Mouse (Mus musculus) hindbrain, embryonic 14.5 days (tissue): ENCODE measurements around the gene Rhod. TPM values are rescaled to one million over a fixed set of nuclear protein-coding genes. Genes with fewer than 3 reads are reported as not detected.
A peak's percentile ranks its signal among the peaks of the same experiment; 100 is the strongest.

Experiments used
- ATAC-seq: fragments of 200-750 bp; cut with Nextera tagmentation; 2 replicates; pipeline ENCODE4 v1.8.0; 2017; ENCODE audit warnings: moderate number of reproducible peaks, mild to moderate bottlenecking, moderate TSS enrichment, moderate library complexity; ENCODE audit not compliant: low FRiP score
- DNase-seq: peaks from one replicate; pipeline ENCODE4 v3.0.0-alpha.2; 2015; ENCODE audit warnings: low spot score
- H3K27ac ChIP-seq: fragments of 300-500 bp; sonication (generic); 2 replicates; pipeline ENCODE4 v1.5.1; 2014; ENCODE audit warnings: mild to moderate bottlenecking, moderate library complexity
- H3K27me3 ChIP-seq: fragments of 300-500 bp; sonication (generic); 2 replicates; pipeline ENCODE4 v1.6.1; 2014; ENCODE audit warnings: mild to moderate bottlenecking, low read length, mixed read lengths; ENCODE audit not compliant: control insufficient read depth, insufficient read depth
- H3K36me3 ChIP-seq: fragments of 300-500 bp; sonication (generic); replicated peaks from 2 replicates; pipeline ENCODE4 v1.6.1; 2014; ENCODE audit not compliant: control insufficient read depth, insufficient read depth
- H3K4me1 ChIP-seq: fragments of 300-500 bp; sonication (generic); replicated peaks from 2 replicates; pipeline ENCODE4 v1.6.1; 2014; ENCODE audit warnings: antibody characterized with exemption, low read length, mixed read lengths; ENCODE audit not compliant: control insufficient read depth, insufficient read depth
- H3K4me2 ChIP-seq: fragments of 300-500 bp; sonication (generic); replicated peaks from 2 replicates; pipeline ENCODE4 v1.6.1; 2014; ENCODE audit warnings: mild to moderate bottlenecking, moderate library complexity
- H3K4me3 ChIP-seq: fragments of 300-500 bp; sonication (generic); replicated peaks from 2 replicates; pipeline ENCODE4 v1.5.1; 2014; ENCODE audit warnings: mild to moderate bottlenecking, low read length
- H3K9ac ChIP-seq: fragments of 300-500 bp; sonication (generic); 2 replicates; pipeline ENCODE4 v1.6.1; 2014
- H3K9me3 ChIP-seq: fragments of 300-500 bp; sonication (generic); 2 replicates; pipeline ENCODE4 v1.6.1; 2016; ENCODE audit warnings: low read length; ENCODE audit not compliant: control insufficient read depth
- WGBS: fragments of 180-500 bp; shearing (Covaris S2); extraction: QIAGEN DNeasy Blood & Tissue Kit; methylation state at CpG from one replicate; pipeline ENCODE4 v1.1.7; 2014; 5-methylcytosine and 5-hydroxymethylcytosine counted together
- polyA plus RNA-seq: library from polyadenylated mRNA; unstranded; fragments of >200 nt; fragmentation: Nextera tagmentation; extraction: Ambion mirVana; gene quantifications from 2 replicates; pipeline ENCODE4 v1.2.1, GENCODE M21; 2014

The Rhod gene
- polyA plus RNA-seq, result 5.8 and 7.2 TPM in 2 replicates

DNA sequence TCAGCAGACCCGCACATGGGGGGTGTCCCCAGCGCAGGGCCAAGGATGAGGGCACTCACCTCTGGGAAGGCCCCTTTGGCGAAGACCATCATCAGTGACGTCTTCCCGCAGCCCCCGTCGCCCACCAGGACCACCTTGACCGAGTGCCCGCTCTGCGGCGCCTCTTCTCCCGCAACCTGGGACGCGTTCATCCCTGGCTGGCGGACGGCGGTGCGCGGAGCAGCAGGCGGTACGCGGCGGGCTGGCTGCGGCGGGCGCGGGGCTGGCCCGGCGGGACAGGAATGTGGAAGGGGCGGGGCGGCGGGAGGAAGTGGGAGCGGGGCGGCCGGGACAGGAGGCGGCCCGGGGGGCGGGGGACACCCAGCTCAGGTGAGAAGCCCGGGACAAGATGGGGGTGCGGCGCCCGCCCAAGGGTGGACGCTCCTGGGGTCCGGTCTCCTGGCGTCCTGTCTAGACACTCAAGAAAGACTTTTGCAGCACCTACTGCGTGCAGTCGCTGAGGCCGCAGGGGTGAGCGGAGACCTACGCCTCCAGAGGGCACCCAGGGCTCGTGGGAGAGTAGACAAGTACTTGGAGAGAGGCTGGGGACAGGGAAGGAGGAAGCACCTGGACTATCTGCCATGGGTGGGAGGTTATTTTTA, at the start of gene Rhod:
Rhod (minus strand) TSS at position 272 of the 641 bp plus-strand sequence.
- H3K27me3 ChIP-seq, result peaks cover 28% of the 10 kb centered on the region
- H3K4me3 ChIP-seq, result peak within 1 kb of the TSS; percentile 44
- no peaks in the 10 kb centered on the region for H3K9me3 ChIP-seq
- no peak within 1 kb of the TSS for H3K27ac ChIP-seq
- ATAC-seq (peak; percentile 43), DNase-seq (no peak)
- H3K36me3 ChIP-seq, result no peaks in the 10 kb centered on the region
- H3K4me1 ChIP-seq, result 0 out of 2 replicates have a peak, but pooled peaks cover 11% of the 10 kb centered on the region
- H3K9ac ChIP-seq, result peak within 1 kb of the TSS; percentile 55
- 1% methylated on average over 50 of the region's 51 CpGs for WGBS
- H3K4me2 ChIP-seq, result peak within 1 kb of the TSS; percentile 79

GRCm38 (mm10) chr19:4487877-4488276, 48.6 kb upstream of the Rhod start:
- no peak for ATAC-seq
- Histone ChIP-seq H3K36me3 (no peaks in the 10 kb centered on the region), H3K4me3 (no peak overlapping the region), H3K9ac (no peak overlapping the region), H3K27ac (no peak overlapping the region), H3K4me1 (no peaks in the 10 kb centered on the region), H3K4me2 (no peak overlapping the region), H3K9me3 (no peaks in the 10 kb centered on the region), H3K27me3 (no peaks in the 10 kb centered on the region)
- 66% methylated on average over 2 of the region's 2 CpGs for WGBS
- DNase-seq, result no peak

DNA sequence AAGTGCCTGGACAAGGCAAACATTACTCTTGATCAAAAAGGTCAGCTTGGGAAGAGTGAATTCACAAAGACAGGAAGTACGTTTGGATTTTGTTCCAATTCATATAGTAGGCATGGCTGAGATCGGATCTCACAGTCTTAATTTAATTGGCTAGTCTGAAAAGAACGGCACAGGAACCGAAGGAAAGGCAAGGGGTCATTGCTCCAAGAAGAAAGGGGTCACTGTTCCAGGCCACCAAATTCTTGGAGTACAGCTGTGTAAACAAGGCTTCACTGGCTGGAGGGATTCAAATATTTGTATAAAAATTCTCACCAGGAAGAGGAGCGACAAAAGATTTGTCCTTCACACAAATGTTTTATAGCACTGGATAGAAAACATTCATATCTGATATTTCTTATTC, 45.8 kb upstream of the Rhod start:
- no peak overlapping the region for H3K27ac ChIP-seq
- WGBS, result 60% methylated on average over 5 of the region's 5 CpGs
- no peak overlapping the region for H3K9ac ChIP-seq
- H3K27me3 ChIP-seq, result no peaks in the 10 kb centered on the region
- no peak overlapping the region for H3K4me3 ChIP-seq
- DNase-seq, result no peak
- no peak overlapping the region for H3K4me2 ChIP-seq
- H3K9me3 ChIP-seq, result no peaks in the 10 kb centered on the region
- no peaks in the 10 kb centered on the region for H3K4me1 ChIP-seq
- ATAC-seq, result no peak
- no peaks in the 10 kb centered on the region for H3K36me3 ChIP-seq

- no peaks in the 10 kb centered on the region for H3K9me3 ChIP-seq
- H3K4me1 ChIP-seq, result peaks cover 1% of the 10 kb centered on the region; the same call in 1 of the 2 replicates
- H3K4me3 ChIP-seq, result no peak overlapping the region
- no peak overlapping the region for H3K4me2 ChIP-seq
- ATAC-seq (no peak), DNase-seq (no peak)
- WGBS, result 89% methylated on average over 3 of the region's 3 CpGs
- peaks cover 9% of the 10 kb centered on the region for H3K27me3 ChIP-seq
- no peaks in the 10 kb centered on the region for H3K36me3 ChIP-seq
- H3K27ac ChIP-seq, result no peak overlapping the region
- no peak overlapping the region for H3K9ac ChIP-seq
These were observed 43.1 kb upstream of the Rhod start for GRCm38 (mm10) chr19:4482111-4482859.

- ATAC-seq (no peak), DNase-seq (no peak)
- Histone ChIP-seq H3K9ac (no peak overlapping the region), H3K27ac (no peak overlapping the region), H3K4me3 (no peak overlapping the region), H3K9me3 (no peaks in the 10 kb centered on the region), H3K27me3 (peaks cover 17% of the 10 kb centered on the region), H3K4me2 (no peak overlapping the region), H3K4me1 (peaks cover 8% of the 10 kb centered on the region; the same call in 1 of the 2 replicates), H3K36me3 (no peaks in the 10 kb centered on the region)
- 57% methylated on average over 4 of the region's 4 CpGs for WGBS
These were observed 42.1 kb upstream of the Rhod start for GRCm38 (mm10) chr19:4481326-4481725.

DNA sequence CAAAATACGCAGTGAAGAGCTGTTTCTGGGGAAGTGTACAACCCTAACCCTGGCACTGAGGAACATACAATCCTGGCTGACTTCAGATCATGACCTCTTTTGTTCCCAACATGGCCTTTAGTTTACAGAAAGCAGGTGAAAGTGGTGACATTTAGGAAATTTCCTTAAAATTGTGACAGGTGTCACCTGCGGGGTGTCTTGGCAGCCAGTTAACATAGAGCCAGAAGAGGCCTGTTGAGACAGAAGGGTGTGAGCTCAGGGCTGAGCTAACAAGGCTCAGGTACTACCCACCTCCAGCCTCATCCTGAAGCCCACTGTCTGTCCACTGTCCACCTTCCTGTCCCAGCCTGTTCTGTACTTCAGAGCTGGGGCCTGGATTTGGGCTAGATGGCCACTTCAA, 40.8 kb upstream of the Rhod start:
- no peak overlapping the region for H3K4me2 ChIP-seq
- WGBS, result 92% methylated on average over 2 of the region's 2 CpGs
- ATAC-seq (no peak), DNase-seq (no peak)
- H3K27ac ChIP-seq, result no peak overlapping the region
- H3K9me3 ChIP-seq, result no peaks in the 10 kb centered on the region
- peaks cover 8% of the 10 kb centered on the region; the same call in 1 of the 2 replicates for H3K4me1 ChIP-seq
- no peaks in the 10 kb centered on the region for H3K36me3 ChIP-seq
- H3K27me3 ChIP-seq, result peaks cover 30% of the 10 kb centered on the region
- no peak overlapping the region for H3K4me3 ChIP-seq
- H3K9ac ChIP-seq, result no peak overlapping the region

DNA sequence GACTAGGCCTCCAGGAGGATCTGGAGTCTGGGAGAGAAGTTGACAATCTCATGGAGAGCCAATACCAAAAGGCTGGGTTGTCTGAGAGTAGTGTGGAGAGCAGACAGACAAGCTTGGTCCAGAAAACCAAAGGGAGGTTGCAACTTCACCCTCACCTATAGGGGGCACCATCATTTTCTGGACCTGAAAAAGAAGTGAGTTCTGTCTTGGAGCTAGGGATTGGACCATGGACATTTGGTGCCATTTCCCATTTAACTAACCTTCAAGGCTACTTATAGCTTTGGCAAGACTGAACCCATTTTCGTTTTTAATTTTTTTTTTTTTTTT, 38.9 kb upstream of the Rhod start:
- ATAC-seq, result no peak
- Histone ChIP-seq H3K4me1 (peaks cover 8% of the 10 kb centered on the region; the same call in 1 of the 2 replicates), H3K27ac (no peak overlapping the region), H3K36me3 (no peaks in the 10 kb centered on the region), H3K27me3 (peaks cover 37% of the 10 kb centered on the region), H3K4me2 (no peak overlapping the region), H3K9me3 (no peaks in the 10 kb centered on the region), H3K9ac (no peak overlapping the region), H3K4me3 (no peak overlapping the region)
- DNase-seq, result no peak
- WGBS, result 36% methylated on average over 1 of the region's 1 CpGs

GRCm38 (mm10) chr19:4477345-4478189, 38.3 kb upstream of the Rhod start, which contains the start of gene Syt12:
TSS of gene Syt12 (minus strand) at chr19:4477447.
- Histone ChIP-seq H3K27me3 (peaks cover 37% of the 10 kb centered on the region), H3K36me3 (no peaks in the 10 kb centered on the region), H3K27ac (no peak within 1 kb of the TSS), H3K9ac (peak within 1 kb of the TSS; percentile 61), H3K4me1 (peaks cover 8% of the 10 kb centered on the region; the same call in 1 of the 2 replicates), H3K4me2 (peak within 1 kb of the TSS; percentile 94), H3K4me3 (peak within 1 kb of the TSS; percentile 50), H3K9me3 (no peaks in the 10 kb centered on the region)
- 36% methylated on average over 21 of the region's 21 CpGs for WGBS
- DNase-seq (no peak), ATAC-seq (no peak)
